25 mouse cellular contexts compared by ENCODE assay signal in the genomic region with DNA sequence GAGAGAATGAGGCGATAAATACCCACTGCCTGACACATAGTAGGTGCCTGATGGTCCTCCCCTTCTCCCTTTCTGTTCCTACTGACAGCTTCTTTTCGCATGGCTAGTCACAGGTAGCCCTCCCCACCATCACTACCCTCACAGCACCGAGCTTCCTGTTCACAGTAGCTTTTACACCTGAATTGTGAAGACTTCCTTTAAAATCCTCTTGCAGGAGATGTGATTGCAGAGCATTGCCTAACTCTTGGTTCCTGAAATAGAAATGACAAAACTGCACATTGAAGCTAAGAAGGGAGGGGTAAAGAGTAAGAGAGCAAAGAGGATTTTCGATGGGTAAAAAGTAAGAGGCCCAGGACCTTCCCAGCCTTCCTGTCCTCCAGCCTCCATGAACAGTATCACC. TPM values are rescaled to one million over a fixed set of nuclear protein-coding genes. Genes with fewer than 3 reads are reported as not detected.
A peak's percentile ranks its signal among the peaks of the same experiment; 100 is the strongest.
DNase-seq lines count a peak whose midpoint lies in the region; ATAC-seq and TF ChIP-seq lines count a peak whose summit lies in the region.
"Had no signal": no experiment of that assay in that cellular context is flagged by ENCODE, and none has a peak within 500 bp of the region (broad histone marks: within the 10 kb centered on the region; RNA-seq: fewer than 3 reads in every experiment).

No protein-coding gene starts in this region.

- 37% methylated on average over 4 of the region's 4 CpGs for WGBS in liver, embryonic 16.5 days (ENCODE audit: insufficient replicate concordance)
- WGBS in liver, postnatal 0 days (ENCODE audit: insufficient replicate concordance), result 44% methylated on average over 4 of the region's 4 CpGs

- no peak for TF ChIP-seq RAD21 in MEL (IDR thresholded peaks at IDR 0.05; ENCODE audit: low read depth, low read length)

- H3K9me3 ChIP-seq in liver, embryonic 16.5 days (replicated peaks; ENCODE audit: control insufficient read depth, low read length), result no peaks in the 10 kb centered on the region
- H3K9me3 ChIP-seq in liver, postnatal 0 days (ENCODE audit: low read length), result no peaks in the 10 kb centered on the region
- H3K9me3 ChIP-seq in MEL (replicated peaks; ENCODE audit: insufficient read depth, low read length), result no peaks in the 10 kb centered on the region
- H3K9me3 ChIP-seq: heart, embryonic 15.5 days; hindbrain, embryonic 15.5 days; intestine, embryonic 15.5 days; liver, embryonic 13.5 days; lung, embryonic 15.5 days; midbrain, embryonic 13.5 days; stomach, embryonic 15.5 days had no signal

- no peak for DNase-seq in liver, postnatal 0 days
- no peak for DNase-seq in MEL (ENCODE audit: low read depth, low spot score)
- DNase-seq in naive thymus-derived CD4-positive, alpha-beta T cell, adult 2 months (ENCODE audit: low read depth), result peak; percentile 17
- no peak for DNase-seq in kidney, adult 11 months
- no peak for DNase-seq in frontal cortex, postnatal 36 days (ENCODE audit: low spot score in 2 of 2)
- DNase-seq in heart, adult 8-10 months (ENCODE audit: low spot score), result no peak
- DNase-seq: adrenal gland, postnatal 36 days; cerebellum, adult 8-10 months; forebrain, postnatal 0 days; gastrocnemius, postnatal 25 days; heart, postnatal 4 days; kidney, adult 9 months; kidney, postnatal 36 days; liver, embryonic 13.5 days; right cerebral cortex, adult 18-20 months; right cerebral cortex, postnatal 4 days had no signal

- H3K9ac ChIP-seq in liver, embryonic 16.5 days (ENCODE audit: low read depth, low read length), result no peak overlapping the region
- H3K9ac ChIP-seq in liver, postnatal 0 days (replicated peaks), result no peak overlapping the region
- H3K9ac ChIP-seq in MEL (ENCODE audit: control insufficient read depth, low read depth, low read length, poor library complexity, severe bottlenecking), result no peak overlapping the region
- H3K9ac ChIP-seq: forebrain, postnatal 0 days; heart, embryonic 15.5 days; hindbrain, embryonic 15.5 days; intestine, embryonic 15.5 days; liver, embryonic 13.5 days; lung, embryonic 15.5 days; midbrain, embryonic 13.5 days; stomach, embryonic 15.5 days had no signal

- H3K27me3 ChIP-seq in liver, embryonic 16.5 days (ENCODE audit: control insufficient read depth, insufficient read depth, low read depth, low read length), result no peaks in the 10 kb centered on the region
- no peaks in the 10 kb centered on the region for H3K27me3 ChIP-seq in liver, postnatal 0 days (ENCODE audit: insufficient read depth, low read length)
- H3K27me3 ChIP-seq in MEL (ENCODE audit: control insufficient read depth in 1 of 2, insufficient read depth in 2 of 2, low read length in 2 of 2), result no peaks in the 10 kb centered on the region; a peak in 1 of 4 replicates
- H3K27me3 ChIP-seq: heart, embryonic 15.5 days; hindbrain, embryonic 15.5 days; intestine, embryonic 15.5 days; liver, embryonic 13.5 days; lung, embryonic 15.5 days; midbrain, embryonic 13.5 days; stomach, embryonic 15.5 days had no signal

- ATAC-seq in liver, embryonic 16.5 days (ENCODE audit: low read depth), result 0 out of 2 replicates have a peak, but pooled peaks have one; percentile 9
- no peak for ATAC-seq in liver, postnatal 0 days
- peak; percentile 51 to 67; a peak in 2 of 4 replicates for ATAC-seq in hematopoietic stem cell, adult 5-6 weeks (replicated peaks in 1 of 2; ENCODE audit: insufficient read depth in 1 of 2, low FRiP score in 2 of 2, low TSS enrichment in 1 of 2, low read depth in 1 of 2, poor library complexity in 2 of 2, severe bottlenecking in 2 of 2)
- ATAC-seq: CD4-positive, CD25-positive, alpha-beta regulatory T cell, adult 4 months; forebrain, postnatal 0 days; midbrain, embryonic 13.5 days had no signal

- no peak overlapping the region for H3K4me3 ChIP-seq in liver, embryonic 16.5 days (ENCODE audit: low read depth, low read length)
- no peak overlapping the region for H3K4me3 ChIP-seq in liver, postnatal 0 days (ENCODE audit: low read depth, low read length)
- H3K4me3 ChIP-seq in MEL (ENCODE audit: control insufficient read depth in 1 of 2, insufficient read depth in 1 of 2, low read depth in 2 of 2, low read length in 2 of 2), result no peak overlapping the region
- H3K4me3 ChIP-seq: heart, embryonic 15.5 days; hindbrain, embryonic 15.5 days; intestine, embryonic 15.5 days; liver, embryonic 13.5 days; lung, embryonic 15.5 days; midbrain, embryonic 13.5 days; stomach, embryonic 15.5 days had no signal

- H3K27ac ChIP-seq in liver, embryonic 16.5 days (ENCODE audit: low read length), result no peak overlapping the region
- no peak overlapping the region for H3K27ac ChIP-seq in liver, postnatal 0 days (ENCODE audit: low read depth)
- no peak overlapping the region for H3K27ac ChIP-seq in MEL (ENCODE audit: control insufficient read depth, low read depth, low read length)
- H3K27ac ChIP-seq: heart, embryonic 15.5 days; hindbrain, embryonic 15.5 days; intestine, embryonic 15.5 days; liver, embryonic 13.5 days; lung, embryonic 15.5 days; midbrain, embryonic 13.5 days; stomach, embryonic 15.5 days had no signal

- H3K36me3 ChIP-seq in liver, embryonic 16.5 days (ENCODE audit: control insufficient read depth, insufficient read depth), result no peaks in the 10 kb centered on the region
- no peaks in the 10 kb centered on the region for H3K36me3 ChIP-seq in liver, postnatal 0 days (replicated peaks; ENCODE audit: insufficient read depth, low read length)
- peaks cover 0 to 34% of the 10 kb centered on the region in 2 experiments; a peak in 2 of 4 replicates for H3K36me3 ChIP-seq in MEL (ENCODE audit: control insufficient read depth in 1 of 2, insufficient read depth in 2 of 2, low read length in 2 of 2)
- H3K36me3 ChIP-seq: heart, embryonic 15.5 days; hindbrain, embryonic 15.5 days; intestine, embryonic 15.5 days; liver, embryonic 13.5 days; lung, embryonic 15.5 days; midbrain, embryonic 13.5 days; stomach, embryonic 15.5 days had no signal

- no peak for TF ChIP-seq EP300 in liver, postnatal 0 days (IDR thresholded peaks at IDR 0.05; ENCODE audit: low read depth)
- TF ChIP-seq EP300 in MEL (IDR thresholded peaks at IDR 0.05; ENCODE audit: low read depth in 1 of 2, low read length in 2 of 2), result no peak

- no peaks in the 10 kb centered on the region; the same call in 1 of the 2 replicates for H3K4me1 ChIP-seq in liver, embryonic 16.5 days (ENCODE audit: control insufficient read depth, low read depth, low read length)
- peaks cover 3% of the 10 kb centered on the region for H3K4me1 ChIP-seq in liver, postnatal 0 days (ENCODE audit: insufficient read depth)
- H3K4me1 ChIP-seq in MEL (ENCODE audit: control insufficient read depth in 1 of 2, insufficient read depth in 2 of 2, low read length in 2 of 2), result peaks cover 20 to 30% of the 10 kb centered on the region in 2 experiments
- H3K4me1 ChIP-seq: hindbrain, embryonic 15.5 days; intestine, embryonic 15.5 days; lung, embryonic 15.5 days; midbrain, embryonic 13.5 days; stomach, embryonic 15.5 days had no signal

- no peaks in the 10 kb centered on the region for H3K79me2 ChIP-seq in MEL (ENCODE audit: control insufficient read depth, insufficient read depth, low read length, poor library complexity)

- H3K4me2 ChIP-seq in liver, embryonic 16.5 days (ENCODE audit: low read depth, low read length), result no peak overlapping the region
- no peak overlapping the region for H3K4me2 ChIP-seq in liver, postnatal 0 days (ENCODE audit: low read depth, low read length)
- H3K4me2 ChIP-seq: heart, embryonic 15.5 days; hindbrain, embryonic 15.5 days; intestine, embryonic 15.5 days; liver, embryonic 13.5 days; lung, embryonic 15.5 days; midbrain, embryonic 13.5 days; stomach, embryonic 15.5 days had no signal

- TF ChIP-seq POLR2A in MEL (IDR thresholded peaks at IDR 0.05; ENCODE audit: control insufficient read depth in 1 of 2, insufficient read depth in 1 of 2, low read depth in 1 of 2, low read length in 2 of 2, poor library complexity in 1 of 2), result no peak

- no peak for TF ChIP-seq CTCF in liver, postnatal 0 days (IDR thresholded peaks at IDR 0.05; ENCODE audit: low read depth)
- TF ChIP-seq CTCF in MEL (IDR thresholded peaks at IDR 0.05 in 2 of 3, conservative IDR thresholded peaks at IDR 0.05 in 1 of 3; ENCODE audit: control insufficient read depth in 1 of 3, insufficient read depth in 1 of 3, low read depth in 2 of 3, low read length in 3 of 3, poor library complexity in 1 of 3, severe bottlenecking in 1 of 3), result no peak

TF ChIP-seq in MEL, 35 proteins besides CTCF, POLR2A, EP300 and RAD21:
- peak; percentile 48; the same call in 1 of the 2 replicates for TF ChIP-seq ZNF384 (IDR thresholded peaks at IDR 0.05; ENCODE audit: low read depth, low read length)
- no peak for TF ChIP-seq ETS1 (IDR thresholded peaks at IDR 0.05; ENCODE audit: low read depth, low read length)

RNA-seq across cellular contexts. Expression of a gene that starts 18.7 kb away (rescaled TPM):
- polyA plus RNA-seq in liver, embryonic 16.5 days (2015; fragmentation: Nextera tagmentation; extraction: Ambion mirVana), result 15.4 and 15.9 TPM in 2 replicates
- polyA plus RNA-seq in liver, postnatal 0 days (2015; fragmentation: Nextera tagmentation; extraction: Ambion mirVana), result 15.7 and 18.1 TPM in 2 replicates
- total RNA-seq in MEL (2012; rRNA removed), result 0.20 and 0.27 TPM in 2 replicates
- polyA plus RNA-seq in MEL (2012; ENCODE audit: insufficient read depth in 1 of 2, insufficient read length in 2 of 2, low read depth in 1 of 2, low replicate concordance in 2 of 2, missing spikeins in 1 of 2), result 1 to 10 TPM in 1 of 2 experiments, not detected in 1; 1.5 TPM
- 10.1 and 19.9 TPM in 2 replicates for total RNA-seq in hematopoietic stem cell, adult 5-6 weeks (2017)
- total RNA-seq in heart, adult 8-10 months (2022), result under 1 TPM; 0.27 to 0.75 (median 0.55) TPM
